Mouse (Mus musculus): ENCODE results near the gene Wdr12. TPM values are rescaled to one million over a fixed set of nuclear protein-coding genes. Genes with fewer than 3 reads are reported as not detected.
A peak's percentile ranks its signal among the peaks of the same experiment; 100 is the strongest.

Gene Wdr12
- not detected in 2 replicates for polyA plus RNA-seq (2012; ENCODE audit: insufficient read depth, insufficient read length, low replicate concordance, missing spikeins)

- Histone ChIP-seq H3K27ac (ENCODE audit: insufficient read depth, low read depth, low read length) (peak within 1 kb of the TSS; percentile 91), H3K4me1 (ENCODE audit: control insufficient read depth, insufficient read depth, low read length) (peaks cover 2% of the 10 kb centered on the region; the same call in 1 of the 2 replicates), H3K4me3 (ENCODE audit: insufficient read depth, low read depth, low read length) (peak within 1 kb of the TSS; percentile 71)
- TF ChIP-seq CTCF (IDR thresholded peaks at IDR 0.05; ENCODE audit: insufficient read depth, low read depth, low read length): no peak
- peak; percentile 62 for TF ChIP-seq POLR2A (IDR thresholded peaks at IDR 0.05; ENCODE audit: insufficient read depth, low read depth, low read length)
- WGBS: under 1% methylated on average over 71 of the region's 71 CpGs
Observed at GRCm38 (mm10) chr1:60098024-60098781, at the start of gene Wdr12, which contains the start of gene Carf. Gene Wdr12 (minus strand): TSS chr1:60098645. Gene Carf (plus strand): TSS chr1:60098247.

GRCm38 (mm10) chr1:60137346-60137745 lies 38.9 kb upstream of the Wdr12 start:
- Histone ChIP-seq H3K4me3 (ENCODE audit: insufficient read depth, low read depth, low read length) (no peak overlapping the region), H3K4me1 (ENCODE audit: control insufficient read depth, insufficient read depth, low read length) (no peaks in the 10 kb centered on the region), H3K27ac (ENCODE audit: insufficient read depth, low read depth, low read length) (no peak overlapping the region)
- WGBS: 60% methylated on average over 9 of the region's 9 CpGs
- no peak for TF ChIP-seq POLR2A (IDR thresholded peaks at IDR 0.05; ENCODE audit: insufficient read depth, low read depth, low read length)
- no peak for TF ChIP-seq CTCF (IDR thresholded peaks at IDR 0.05; ENCODE audit: insufficient read depth, low read depth, low read length)

GRCm38 (mm10) chr1:60117721-60118455 lies 19.4 kb upstream of the Wdr12 start:
- no peaks in the 10 kb centered on the region for H3K4me1 ChIP-seq (ENCODE audit: control insufficient read depth, insufficient read depth, low read length)
- H3K27ac ChIP-seq (ENCODE audit: insufficient read depth, low read depth, low read length): no peak overlapping the region
- 93% methylated on average over 7 of the region's 7 CpGs for whole genome bisulfite sequencing
- no peak overlapping the region for H3K4me3 ChIP-seq (ENCODE audit: insufficient read depth, low read depth, low read length)
- TF ChIP-seq CTCF (IDR thresholded peaks at IDR 0.05; ENCODE audit: insufficient read depth, low read depth, low read length) (no peak), POLR2A (IDR thresholded peaks at IDR 0.05; ENCODE audit: insufficient read depth, low read depth, low read length) (no peak)

GRCm38 (mm10) chr1:60104582-60104981 lies 6.1 kb upstream of the Wdr12 start:
- no peak overlapping the region for H3K27ac ChIP-seq (ENCODE audit: insufficient read depth, low read depth, low read length)
- TF ChIP-seq POLR2A (IDR thresholded peaks at IDR 0.05; ENCODE audit: insufficient read depth, low read depth, low read length) (no peak), CTCF (IDR thresholded peaks at IDR 0.05; ENCODE audit: insufficient read depth, low read depth, low read length) (no peak)
- WGBS: 98% methylated on average over 1 of the region's 1 CpGs
- no peak overlapping the region for H3K4me3 ChIP-seq (ENCODE audit: insufficient read depth, low read depth, low read length)
- no peaks in the 10 kb centered on the region for H3K4me1 ChIP-seq (ENCODE audit: control insufficient read depth, insufficient read depth, low read length)

- no peak overlapping the region for H3K27ac ChIP-seq (ENCODE audit: insufficient read depth, low read depth, low read length)
- 9% methylated on average over 9 of the region's 9 CpGs for WGBS
- TF ChIP-seq POLR2A (IDR thresholded peaks at IDR 0.05; ENCODE audit: insufficient read depth, low read depth, low read length) (no peak), CTCF (IDR thresholded peaks at IDR 0.05; ENCODE audit: insufficient read depth, low read depth, low read length) (no peak)
Observed at GRCm38 (mm10) chr1:60098839-60099238, 394 bp upstream of the Wdr12 start.

GRCm38 (mm10) chr1:60097277-60098023 lies 995 bp downstream of the Wdr12 start:
- Histone ChIP-seq H3K4me1 (ENCODE audit: control insufficient read depth, insufficient read depth, low read length) (peaks cover 2% of the 10 kb centered on the region; the same call in 1 of the 2 replicates), H3K27ac (ENCODE audit: insufficient read depth, low read depth, low read length) (peak overlapping the region; percentile 55; the same call in 1 of the 2 replicates), H3K4me3 (ENCODE audit: insufficient read depth, low read depth, low read length) (peak overlapping the region; percentile 71)
- WGBS: under 1% methylated on average over 25 of the region's 25 CpGs
- TF ChIP-seq POLR2A (IDR thresholded peaks at IDR 0.05; ENCODE audit: insufficient read depth, low read depth, low read length) (peak; percentile 23; the same call in 1 of the 2 replicates), CTCF (IDR thresholded peaks at IDR 0.05; ENCODE audit: insufficient read depth, low read depth, low read length) (no peak)

More at GRCm38 (mm10) chr1:60098839-60099238, 394 bp upstream of the Wdr12 start:
- Histone ChIP-seq H3K4me3 (ENCODE audit: insufficient read depth, low read depth, low read length) (no peak overlapping the region), H3K4me1 (ENCODE audit: control insufficient read depth, insufficient read depth, low read length) (peaks cover 2% of the 10 kb centered on the region; the same call in 1 of the 2 replicates)

GRCm38 (mm10) chr1:60096572-60097276 lies 1.7 kb downstream of the Wdr12 start:
- H3K27ac ChIP-seq (ENCODE audit: insufficient read depth, low read depth, low read length): no peak overlapping the region
- 6% methylated on average over 13 of the region's 13 CpGs for WGBS
- peaks cover 2% of the 10 kb centered on the region; the same call in 1 of the 2 replicates for H3K4me1 ChIP-seq (ENCODE audit: control insufficient read depth, insufficient read depth, low read length)
- H3K4me3 ChIP-seq (ENCODE audit: insufficient read depth, low read depth, low read length): peak overlapping the region; percentile 57
- TF ChIP-seq CTCF (IDR thresholded peaks at IDR 0.05; ENCODE audit: insufficient read depth, low read depth, low read length): no peak
- no peak for TF ChIP-seq POLR2A (IDR thresholded peaks at IDR 0.05; ENCODE audit: insufficient read depth, low read depth, low read length)

GRCm38 (mm10) chr1:60076411-60076810 lies 22.0 kb downstream of the Wdr12 start:
- Histone ChIP-seq H3K4me3 (ENCODE audit: insufficient read depth, low read depth, low read length) (no peak overlapping the region), H3K27ac (ENCODE audit: insufficient read depth, low read depth, low read length) (no peak overlapping the region), H3K4me1 (ENCODE audit: control insufficient read depth, insufficient read depth, low read length) (no peaks in the 10 kb centered on the region)
- WGBS: 90% methylated on average over 6 of the region's 6 CpGs
- TF ChIP-seq CTCF (IDR thresholded peaks at IDR 0.05; ENCODE audit: insufficient read depth, low read depth, low read length) (no peak), POLR2A (IDR thresholded peaks at IDR 0.05; ENCODE audit: insufficient read depth, low read depth, low read length) (no peak)

Data from olfactory bulb, adult 2 months (tissue).